Comparison of ENCODE assay signal across 17 mouse cellular contexts in the genomic region with DNA sequence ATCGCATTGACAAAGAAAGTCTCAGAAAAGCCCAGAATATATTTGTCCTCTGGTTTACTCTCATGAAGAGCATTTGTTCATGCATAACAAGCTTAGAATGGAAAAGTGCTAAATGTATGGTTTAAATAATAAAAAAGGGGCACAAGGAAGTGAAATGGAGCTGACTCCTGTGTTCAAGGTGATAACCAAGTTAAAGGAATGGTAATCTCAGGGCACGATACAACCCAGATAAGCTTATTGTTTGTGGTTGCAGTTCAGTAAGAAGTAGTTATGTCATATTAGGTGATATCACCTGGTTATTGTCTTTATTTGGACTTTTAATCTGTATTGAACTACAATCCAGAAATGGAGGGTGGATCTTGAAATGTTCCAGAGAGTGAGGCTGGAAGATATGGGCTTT.
"Had no signal": no experiment of that assay in that cellular context is flagged by ENCODE, and none has a peak within 500 bp of the region (broad histone marks: within the 10 kb centered on the region; RNA-seq: fewer than 3 reads in every experiment).

No protein-coding gene starts in this region.

- H3K4me3 ChIP-seq: neural tube, embryonic 12.5 days; neural tube, embryonic 13.5 days; neural tube, embryonic 15.5 days; stomach, embryonic 15.5 days had no signal

- H3K27ac ChIP-seq: neural tube, embryonic 12.5 days; neural tube, embryonic 13.5 days; neural tube, embryonic 15.5 days; stomach, embryonic 15.5 days; stomach, postnatal 0 days had no signal

- H3K9me3 ChIP-seq: neural tube, embryonic 12.5 days; neural tube, embryonic 13.5 days; neural tube, embryonic 15.5 days; stomach, embryonic 15.5 days had no signal

- H3K9ac ChIP-seq: neural tube, embryonic 12.5 days; neural tube, embryonic 13.5 days; neural tube, embryonic 15.5 days; stomach, embryonic 15.5 days had no signal

- H3K36me3 ChIP-seq: neural tube, embryonic 12.5 days; neural tube, embryonic 13.5 days; neural tube, embryonic 15.5 days; stomach, embryonic 15.5 days had no signal

- H3K27me3 ChIP-seq: neural tube, embryonic 12.5 days; neural tube, embryonic 13.5 days; neural tube, embryonic 15.5 days; stomach, embryonic 15.5 days had no signal

- H3K4me1 ChIP-seq: neural tube, embryonic 12.5 days; neural tube, embryonic 13.5 days; neural tube, embryonic 15.5 days; stomach, embryonic 15.5 days had no signal

- DNase-seq: retina, postnatal 1 day; right cerebral cortex, adult 18-20 months; right cerebral cortex, postnatal 14 days; right cerebral cortex, postnatal 25 days; right cerebral cortex, postnatal 4 days; spleen, adult 18-20 months; thymus, adult 18-20 months; thymus, adult 2 months; thymus, postnatal 14 days; thymus, postnatal 25 days; thymus, postnatal 36 days; thymus, postnatal 4 days had no signal
